Mouse (Mus musculus) brain, embryonic 14.5 days (tissue): Measurements from ENCODE around the gene Pof1b. TPM values are rescaled to one million over a fixed set of nuclear protein-coding genes. Genes with fewer than 3 reads are reported as not detected.
A peak's percentile ranks its signal among the peaks of the same experiment; 100 is the strongest.

Experiments
- DNase-seq: peaks from one replicate; pipeline ENCODE4 v3.0.0-alpha.2; 2011; ENCODE audit warnings: low read depth
- CTCF ChIP-seq: fragments of 200-500 bp; IDR thresholded peaks from 2 replicates; pipeline ENCODE4 v1.5.1; 2012; ENCODE audit warnings: inconsistent platforms, mild to moderate bottlenecking, moderate library complexity, borderline replicate concordance; ENCODE audit not compliant: insufficient read depth, insufficient read length; ENCODE audit errors: extremely low read depth
- POLR2A ChIP-seq: fragments of 200-500 bp; IDR thresholded peaks from 2 replicates; pipeline ENCODE4 v1.6.1; 2012; ENCODE audit warnings: mild to moderate bottlenecking, inconsistent platforms, borderline replicate concordance; ENCODE audit not compliant: poor library complexity, insufficient read depth, insufficient read length, severe bottlenecking; ENCODE audit errors: extremely low read depth
- polyA plus RNA-seq: library from polyadenylated mRNA; depleted of rRNA; stranded (reverse); fragments of >200 nt; gene quantifications from 2 replicates; pipeline ENCODE4 v1.2.3, GENCODE M21; 2012; rRNA removed

Pof1b gene
- 0.10 TPM in 2 replicates for polyA plus RNA-seq

DNA sequence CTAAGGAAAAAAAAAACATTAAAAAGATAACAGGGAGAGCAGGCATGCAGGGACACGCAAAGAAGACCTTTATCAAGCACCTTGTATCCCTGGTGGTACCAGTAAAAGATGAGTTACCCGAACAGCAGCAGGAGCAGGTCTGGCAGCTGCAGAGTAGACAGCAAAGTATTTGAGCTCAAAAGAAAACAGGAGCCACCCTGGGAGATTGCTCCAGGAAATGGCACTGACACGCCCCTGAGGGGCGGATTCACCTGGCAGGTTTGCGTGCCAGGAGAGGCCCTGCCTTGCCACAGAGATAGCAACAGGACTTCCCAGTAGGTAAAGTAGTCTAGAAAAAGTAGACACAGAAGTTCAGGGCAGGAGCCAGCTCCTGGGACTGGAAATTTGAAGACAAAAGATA is at the start of gene Pof1b:
Gene Pof1b, minus strand, starts transcription at position 144 of the 400 bp plus-strand sequence.
- no peak for TF ChIP-seq POLR2A
- TF ChIP-seq CTCF, result no peak
- DNase-seq, result no peak

DNA sequence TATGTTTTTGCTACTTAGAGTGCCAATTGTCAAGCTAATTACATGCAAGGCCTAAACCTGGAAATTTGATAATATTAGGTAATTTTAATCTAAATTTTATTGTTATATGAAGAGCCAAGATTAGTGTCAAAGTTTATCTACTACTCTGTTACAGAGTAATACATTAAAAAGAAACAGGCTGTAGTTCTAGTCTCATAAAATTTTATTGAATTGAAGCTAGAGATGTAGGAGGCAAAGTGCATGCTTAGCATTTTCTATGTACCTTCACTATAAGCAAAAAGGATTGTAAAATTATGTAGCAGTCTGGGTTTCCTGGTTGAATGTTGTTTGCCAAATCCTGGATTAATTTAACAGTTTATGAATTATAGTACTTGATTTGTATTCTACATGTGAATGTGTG is 18.1 kb upstream of the Pof1b start:
- TF ChIP-seq CTCF (no peak), POLR2A (no peak)
- no peak for DNase-seq

DNA sequence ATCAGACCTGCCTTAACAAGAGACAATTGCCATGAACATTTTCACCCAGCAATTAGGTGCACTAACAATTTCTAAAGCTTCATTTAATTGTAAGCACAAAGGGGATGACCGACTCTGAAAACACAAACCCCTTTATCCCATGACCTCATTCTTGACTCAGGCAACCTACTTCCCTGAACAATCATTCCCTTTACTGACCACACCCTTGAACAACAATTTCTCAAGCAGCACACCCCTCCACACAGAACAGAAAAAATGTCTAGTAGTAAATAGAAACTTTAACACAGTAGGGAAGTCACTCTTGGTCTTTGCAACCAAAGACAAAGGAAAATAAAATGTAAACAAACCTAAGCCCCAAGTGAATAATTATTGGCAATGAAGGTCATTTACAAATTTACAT is 4.1 kb downstream of the Pof1b start:
- TF ChIP-seq POLR2A, result no peak
- no peak for TF ChIP-seq CTCF
- no peak for DNase-seq

DNA sequence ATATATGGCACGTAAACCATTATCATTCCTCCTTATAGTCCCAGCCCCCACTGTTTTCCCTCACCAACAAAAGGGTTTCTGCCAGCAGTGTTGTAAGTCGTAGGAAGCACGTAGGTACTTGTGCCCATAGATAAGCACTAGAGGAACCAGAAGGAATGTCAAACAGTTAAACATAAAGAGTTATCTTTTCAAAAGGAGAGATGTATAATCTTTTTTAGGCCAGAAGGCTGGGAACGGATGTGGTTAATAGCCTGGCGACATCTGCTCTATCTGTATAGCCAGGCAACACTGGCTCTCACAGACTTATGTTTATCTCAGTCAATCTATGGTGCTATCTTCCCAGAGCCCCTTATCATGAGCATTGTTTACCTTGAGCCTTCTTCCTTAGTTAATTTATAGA is 17.8 kb downstream of the Pof1b start:
- DNase-seq, result no peak
- TF ChIP-seq CTCF (no peak), POLR2A (no peak)

DNA sequence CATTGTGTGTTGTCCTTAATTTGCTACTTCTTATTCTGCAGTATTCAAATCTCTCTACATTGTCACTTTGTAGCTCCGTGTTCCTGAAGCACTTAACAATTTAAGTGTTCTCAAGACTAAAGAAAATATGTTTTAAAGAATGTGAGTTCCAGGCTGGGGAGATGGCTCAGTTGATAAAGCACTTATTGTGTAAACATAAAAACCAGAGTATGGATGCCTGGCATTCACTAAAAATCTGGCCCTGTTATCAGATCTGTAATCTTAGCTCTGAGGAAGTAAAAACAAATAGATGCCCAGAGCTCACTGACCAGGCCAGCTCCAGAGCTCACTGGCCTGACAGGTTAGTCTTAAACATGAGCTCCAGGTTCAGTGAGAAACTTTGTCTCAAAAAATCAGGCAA is 22.9 kb downstream of the Pof1b start:
- no peak for DNase-seq
- no peak for TF ChIP-seq POLR2A
- TF ChIP-seq CTCF, result no peak

DNA sequence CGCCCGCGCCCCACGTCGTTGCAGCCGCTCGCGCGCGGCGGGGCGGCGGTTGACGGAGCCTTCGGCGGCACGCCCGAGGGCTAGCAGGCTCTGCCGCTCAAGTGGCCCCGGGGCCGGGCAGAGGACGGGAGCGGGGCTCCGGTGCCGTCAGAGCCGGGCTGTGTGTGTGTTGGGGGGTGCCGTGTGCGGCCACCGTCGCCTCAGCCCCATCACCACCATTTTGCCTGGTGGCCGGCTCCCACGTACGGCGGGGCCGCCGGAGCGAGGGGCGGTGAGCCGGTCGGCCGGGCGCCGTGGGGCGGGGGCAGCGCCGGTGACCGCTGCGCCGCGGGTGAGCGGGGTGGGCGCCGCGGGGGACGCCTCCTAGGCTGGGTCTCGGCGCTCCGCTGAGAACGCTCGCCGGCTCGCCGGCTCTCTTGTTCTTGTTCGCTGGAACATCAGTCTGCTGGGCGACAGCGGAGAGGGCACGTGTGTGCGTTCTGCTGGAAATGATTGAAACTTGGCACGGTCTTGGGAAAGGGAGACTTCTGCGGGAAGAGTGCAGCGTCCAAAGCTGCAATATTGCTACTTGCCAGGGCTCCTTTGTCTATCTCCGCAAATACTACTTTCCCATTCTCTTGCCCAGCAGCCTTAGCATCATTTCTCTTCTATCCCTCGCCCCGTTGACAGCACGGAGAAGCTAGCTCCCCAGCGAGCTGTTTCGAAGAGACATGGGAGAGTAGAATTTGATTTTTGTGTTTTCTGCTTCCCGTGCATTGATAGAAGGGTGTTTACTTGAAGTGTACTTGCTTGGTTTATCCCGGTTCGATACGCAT is 96.9 kb downstream of the Pof1b start:
- peak; percentile 80 for DNase-seq
- TF ChIP-seq CTCF (no peak), POLR2A (0 out of 2 replicates have a peak, but pooled peaks have one; percentile 4)

DNA sequence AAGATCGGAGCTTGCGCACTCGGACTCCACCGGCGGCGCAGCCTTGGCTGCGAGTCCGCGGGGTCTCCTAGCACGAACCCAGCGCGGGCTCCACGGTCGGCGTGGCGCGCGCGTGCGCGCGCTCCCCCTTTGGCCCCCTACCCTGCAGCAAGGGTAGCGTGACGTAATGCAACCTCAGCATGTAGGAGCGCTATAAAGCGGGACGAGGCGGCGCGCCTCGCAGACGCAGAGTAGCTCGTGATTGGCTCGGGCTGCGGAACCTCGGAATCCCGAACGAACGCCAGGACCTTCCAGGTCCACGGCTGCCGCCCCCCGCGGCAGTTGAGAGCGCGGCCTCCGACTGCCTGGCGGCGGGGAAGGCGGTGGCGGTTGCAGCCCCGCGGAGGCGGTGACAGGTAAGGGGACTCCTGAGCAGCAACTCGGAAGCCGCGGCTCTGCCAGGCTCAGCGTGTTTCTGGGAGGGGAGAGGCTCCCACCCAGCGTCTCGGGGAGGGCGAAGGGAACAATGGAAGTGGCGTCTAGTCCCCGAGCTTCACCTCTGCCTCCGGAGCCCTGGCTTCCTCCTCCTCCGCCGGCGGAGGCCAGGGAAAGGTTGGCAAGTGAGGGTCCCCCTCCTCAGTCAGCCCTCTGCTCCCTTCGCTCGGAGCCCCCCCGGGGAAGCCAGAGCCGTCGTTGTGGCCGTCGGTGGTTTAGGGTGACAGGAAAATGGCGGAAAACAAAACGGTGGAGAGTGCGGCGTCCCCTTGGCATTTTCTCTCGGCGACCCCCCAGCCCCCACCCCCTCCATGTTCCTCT is 97.7 kb downstream of the Pof1b start, which contains the start of gene Zfp711:
Gene Zfp711, plus strand, starts transcription at position 16 of the 795 bp plus-strand sequence.
- DNase-seq, result peak; percentile 96
- no peak for TF ChIP-seq CTCF
- peak; percentile 67 for TF ChIP-seq POLR2A

Other genes with a start within 250 kb of the Pof1b start
- not detected in 2 replicates for gene 2010106E10Rik, start 203.4 kb downstream of the Pof1b start, polyA plus RNA-seq
- 24.0 and 27.6 TPM in 2 replicates for gene Zfp711, start 98.1 kb downstream of the Pof1b start, polyA plus RNA-seq